Mouse (Mus musculus): ENCODE measurements around the gene Hpn.
A peak's percentile ranks its signal among the peaks of the same experiment; 100 is the strongest.

Hpn gene

GRCm38 (mm10) chr7:31112036-31112435 is 3.1 kb downstream of the Hpn start:
- Histone ChIP-seq H3K36me3 (ENCODE audit: insufficient read depth, low read length) (no peaks in the 10 kb centered on the region), H3K4me1 (replicated peaks; ENCODE audit: low read depth, low read length) (peaks cover 29% of the 10 kb centered on the region), H3K27me3 (ENCODE audit: insufficient read depth, low read length) (peaks cover 9% of the 10 kb centered on the region), H3K9me3 (ENCODE audit: low read length) (no peaks in the 10 kb centered on the region), H3K4me3 (replicated peaks; ENCODE audit: low read length) (no peak overlapping the region)
- TF ChIP-seq POU5F1 (IDR thresholded peaks at IDR 0.05; ENCODE audit: borderline replicate concordance, low read length) (no peak), CTCF (conservative IDR thresholded peaks at IDR 0.05; ENCODE audit: low read length) (no peak), NANOG (IDR thresholded peaks at IDR 0.05; ENCODE audit: borderline replicate concordance, low read length) (no peak)

GRCm38 (mm10) chr7:31110861-31111385 is 4.2 kb downstream of the Hpn start:
- no peak for TF ChIP-seq CTCF (conservative IDR thresholded peaks at IDR 0.05; ENCODE audit: low read length)
- no peak for TF ChIP-seq POU5F1 (IDR thresholded peaks at IDR 0.05; ENCODE audit: borderline replicate concordance, low read length)
- no peak for TF ChIP-seq NANOG (IDR thresholded peaks at IDR 0.05; ENCODE audit: borderline replicate concordance, low read length)
- peaks cover 18% of the 10 kb centered on the region for H3K4me1 ChIP-seq (replicated peaks; ENCODE audit: low read depth, low read length)
- H3K9me3 ChIP-seq (ENCODE audit: low read length), result no peaks in the 10 kb centered on the region
- H3K27me3 ChIP-seq (ENCODE audit: insufficient read depth, low read length), result peaks cover 9% of the 10 kb centered on the region
- H3K36me3 ChIP-seq (ENCODE audit: insufficient read depth, low read length), result no peaks in the 10 kb centered on the region
- no peak overlapping the region for H3K4me3 ChIP-seq (replicated peaks; ENCODE audit: low read length)

- H3K9me3 ChIP-seq (ENCODE audit: low read length), result no peaks in the 10 kb centered on the region
- H3K4me3 ChIP-seq (replicated peaks; ENCODE audit: low read length), result no peak overlapping the region
- H3K27me3 ChIP-seq (ENCODE audit: insufficient read depth, low read length), result peaks cover 15% of the 10 kb centered on the region
- peaks cover 7% of the 10 kb centered on the region for H3K4me1 ChIP-seq (replicated peaks; ENCODE audit: low read depth, low read length)
- no peaks in the 10 kb centered on the region for H3K36me3 ChIP-seq (ENCODE audit: insufficient read depth, low read length)
- TF ChIP-seq NANOG (IDR thresholded peaks at IDR 0.05; ENCODE audit: borderline replicate concordance, low read length) (no peak), CTCF (conservative IDR thresholded peaks at IDR 0.05; ENCODE audit: low read length) (no peak), POU5F1 (IDR thresholded peaks at IDR 0.05; ENCODE audit: borderline replicate concordance, low read length) (no peak)
Observed at GRCm38 (mm10) chr7:31109796-31110195, 5.3 kb downstream of the Hpn start.

GRCm38 (mm10) chr7:31109091-31109490 is 6.0 kb downstream of the Hpn start:
- H3K4me1 ChIP-seq (replicated peaks; ENCODE audit: low read depth, low read length), result peaks cover under 1% of the 10 kb centered on the region; the same call in 1 of the 2 replicates
- H3K9me3 ChIP-seq (ENCODE audit: low read length), result no peaks in the 10 kb centered on the region
- no peaks in the 10 kb centered on the region for H3K36me3 ChIP-seq (ENCODE audit: insufficient read depth, low read length)
- TF ChIP-seq POU5F1 (IDR thresholded peaks at IDR 0.05; ENCODE audit: borderline replicate concordance, low read length), result no peak
- no peak for TF ChIP-seq CTCF (conservative IDR thresholded peaks at IDR 0.05; ENCODE audit: low read length)
- no peak for TF ChIP-seq NANOG (IDR thresholded peaks at IDR 0.05; ENCODE audit: borderline replicate concordance, low read length)
- peaks cover 20% of the 10 kb centered on the region for H3K27me3 ChIP-seq (ENCODE audit: insufficient read depth, low read length)
- no peak overlapping the region for H3K4me3 ChIP-seq (replicated peaks; ENCODE audit: low read length)

GRCm38 (mm10) chr7:31107781-31108180 is 7.3 kb downstream of the Hpn start:
- Histone ChIP-seq H3K9me3 (ENCODE audit: low read length) (no peaks in the 10 kb centered on the region), H3K27me3 (ENCODE audit: insufficient read depth, low read length) (peaks cover 26% of the 10 kb centered on the region), H3K4me1 (replicated peaks; ENCODE audit: low read depth, low read length) (peaks cover 9% of the 10 kb centered on the region), H3K4me3 (replicated peaks; ENCODE audit: low read length) (no peak overlapping the region), H3K36me3 (ENCODE audit: insufficient read depth, low read length) (no peaks in the 10 kb centered on the region)
- TF ChIP-seq POU5F1 (IDR thresholded peaks at IDR 0.05; ENCODE audit: borderline replicate concordance, low read length) (no peak), NANOG (IDR thresholded peaks at IDR 0.05; ENCODE audit: borderline replicate concordance, low read length) (no peak), CTCF (conservative IDR thresholded peaks at IDR 0.05; ENCODE audit: low read length) (no peak)

- H3K4me3 ChIP-seq (replicated peaks; ENCODE audit: low read length), result no peak overlapping the region
- H3K27me3 ChIP-seq (ENCODE audit: insufficient read depth, low read length), result peaks cover 40% of the 10 kb centered on the region
- no peaks in the 10 kb centered on the region for H3K9me3 ChIP-seq (ENCODE audit: low read length)
- no peaks in the 10 kb centered on the region for H3K36me3 ChIP-seq (ENCODE audit: insufficient read depth, low read length)
- peaks cover 13% of the 10 kb centered on the region for H3K4me1 ChIP-seq (replicated peaks; ENCODE audit: low read depth, low read length)
- TF ChIP-seq POU5F1 (IDR thresholded peaks at IDR 0.05; ENCODE audit: borderline replicate concordance, low read length) (no peak), NANOG (IDR thresholded peaks at IDR 0.05; ENCODE audit: borderline replicate concordance, low read length) (no peak), CTCF (conservative IDR thresholded peaks at IDR 0.05; ENCODE audit: low read length) (no peak)
Observed at GRCm38 (mm10) chr7:31106166-31106565, 8.9 kb downstream of the Hpn start.

GRCm38 (mm10) chr7:31105061-31105768 is 9.9 kb downstream of the Hpn start:
- TF ChIP-seq POU5F1 (IDR thresholded peaks at IDR 0.05; ENCODE audit: borderline replicate concordance, low read length) (no peak), CTCF (conservative IDR thresholded peaks at IDR 0.05; ENCODE audit: low read length) (peak; percentile 48), NANOG (IDR thresholded peaks at IDR 0.05; ENCODE audit: borderline replicate concordance, low read length) (no peak)
- peaks cover 40% of the 10 kb centered on the region for H3K27me3 ChIP-seq (ENCODE audit: insufficient read depth, low read length)
- H3K4me3 ChIP-seq (replicated peaks; ENCODE audit: low read length), result no peak overlapping the region
- no peaks in the 10 kb centered on the region for H3K36me3 ChIP-seq (ENCODE audit: insufficient read depth, low read length)
- no peaks in the 10 kb centered on the region for H3K9me3 ChIP-seq (ENCODE audit: low read length)
- H3K4me1 ChIP-seq (replicated peaks; ENCODE audit: low read depth, low read length), result peaks cover 13% of the 10 kb centered on the region

- H3K9me3 ChIP-seq (ENCODE audit: low read length), result 0 out of 2 replicates have a peak, but pooled peaks cover 4% of the 10 kb centered on the region
- TF ChIP-seq NANOG (IDR thresholded peaks at IDR 0.05; ENCODE audit: borderline replicate concordance, low read length), result no peak
- TF ChIP-seq POU5F1 (IDR thresholded peaks at IDR 0.05; ENCODE audit: borderline replicate concordance, low read length), result no peak
- TF ChIP-seq CTCF (conservative IDR thresholded peaks at IDR 0.05; ENCODE audit: low read length), result no peak
- H3K36me3 ChIP-seq (ENCODE audit: insufficient read depth, low read length), result no peaks in the 10 kb centered on the region
- no peak overlapping the region for H3K4me3 ChIP-seq (replicated peaks; ENCODE audit: low read length)
- peaks cover 32% of the 10 kb centered on the region for H3K4me1 ChIP-seq (replicated peaks; ENCODE audit: low read depth, low read length)
- H3K27me3 ChIP-seq (ENCODE audit: insufficient read depth, low read length), result peaks cover 40% of the 10 kb centered on the region
Observed at GRCm38 (mm10) chr7:31100786-31101185, 14.3 kb downstream of the Hpn start.
